Mouse (Mus musculus): Measurements from ENCODE around the gene 1700029P11Rik. TPM values are rescaled to one million over a fixed set of nuclear protein-coding genes. Genes with fewer than 3 reads are reported as not detected.
A peak's percentile ranks its signal among the peaks of the same experiment; 100 is the strongest.

Gene 1700029P11Rik
- total RNA-seq, 2 experiments from 2014 or later = not detected

GRCm38 (mm10) chr15:82014745-82015391 is 34.5 kb downstream of the 1700029P11Rik start:
- no peak for DNase-seq

GRCm38 (mm10) chr15:82015392-82016100 is 35.2 kb downstream of the 1700029P11Rik start:
- peak; percentile 47 to 60 for DNase-seq

- peak; percentile 100 for DNase-seq
Measured at GRCm38 (mm10) chr15:82016101-82016808, 35.9 kb downstream of the 1700029P11Rik start.

- DNase-seq = no peak
Measured at GRCm38 (mm10) chr15:82016830-82017229, 36.5 kb downstream of the 1700029P11Rik start.

GRCm38 (mm10) chr15:82017461-82017860 is 37.1 kb downstream of the 1700029P11Rik start:
- no peak for DNase-seq

- no peak for DNase-seq
Measured at GRCm38 (mm10) chr15:82019288-82019687, 38.9 kb downstream of the 1700029P11Rik start.

GRCm38 (mm10) chr15:82022535-82023088 is 42.3 kb downstream of the 1700029P11Rik start:
- DNase-seq = peak; percentile 72 to 79

- no peak for DNase-seq
Measured at GRCm38 (mm10) chr15:82023965-82024635, 43.8 kb downstream of the 1700029P11Rik start.

GRCm38 (mm10) chr15:82027276-82027675 is 46.9 kb downstream of the 1700029P11Rik start:
- no peak for DNase-seq

- DNase-seq = no peak
Measured at GRCm38 (mm10) chr15:82027726-82028125, 47.4 kb downstream of the 1700029P11Rik start.

Other genes starting within 250 kb of the 1700029P11Rik start
- 10 to 100 TPM; 75.1 to 77.3 TPM for gene Zc3h7b, start 235.5 kb upstream of the 1700029P11Rik start, total RNA-seq (2021)
- 10 to 100 TPM; 54.2 to 78.8 TPM for gene Rangap1, start 235.0 kb upstream of the 1700029P11Rik start, total RNA-seq (2021)
- 100 to 1,000 TPM in 1 of 2 experiments, 10 to 100 TPM in 1; 61.4 to 101 TPM for gene Tef, start 178.1 kb upstream of the 1700029P11Rik start, total RNA-seq (2021)
- gene Tob2, start 121.7 kb upstream of the 1700029P11Rik start, total RNA-seq (2021) = 100 to 1,000 TPM; 103 to 125 TPM
- gene Phf5a, start 108.6 kb upstream of the 1700029P11Rik start, total RNA-seq (2021) = 10 to 100 TPM; 57.8 to 59.2 TPM
- 100 to 1,000 TPM; 823 to 866 TPM for gene Aco2, start 108.2 kb upstream of the 1700029P11Rik start, total RNA-seq (2021)
- gene Polr3h, start 54.3 kb upstream of the 1700029P11Rik start, total RNA-seq (2021) = 10 to 100 TPM; 23.5 to 24.9 TPM
- gene Csdc2, start 43.8 kb upstream of the 1700029P11Rik start, total RNA-seq (2021) = 10 to 100 TPM; 12.4 to 16.0 TPM
- gene Pmm1, start 19.6 kb upstream of the 1700029P11Rik start, total RNA-seq (2021) = 10 to 100 TPM; 51.1 to 90.8 TPM
- 10 to 100 TPM; 55.2 to 81.1 TPM for gene Xrcc6, start 7.3 kb downstream of the 1700029P11Rik start, total RNA-seq (2021)
- gene Desi1, start 53.3 kb downstream of the 1700029P11Rik start, total RNA-seq (2021) = 100 to 1,000 TPM in 1 of 2 experiments, 10 to 100 TPM in 1; 54.2 to 105 TPM
- gene Snu13, start 67.1 kb downstream of the 1700029P11Rik start, total RNA-seq (2021) = 10 to 100 TPM; 88.7 to 94.1 TPM
- gene 4930407I10Rik, start 78.6 kb downstream of the 1700029P11Rik start, total RNA-seq (2021) = not detected
- 1 to 10 TPM in 1 of 2 experiments, under 1 TPM in 1; 0.76 to 3.7 TPM for gene Mei1, start 89.5 kb downstream of the 1700029P11Rik start, total RNA-seq (2021)
- gene Ccdc134, start 147.4 kb downstream of the 1700029P11Rik start, total RNA-seq (2021) = 10 to 100 TPM in 1 of 2 experiments, 1 to 10 TPM in 1; 6.7 to 11.3 TPM
- gene Srebf2, start 166.6 kb downstream of the 1700029P11Rik start, total RNA-seq (2021) = 100 to 1,000 TPM in 1 of 2 experiments, 10 to 100 TPM in 1; 80.3 to 113 TPM
- gene Shisa8, start 232.3 kb downstream of the 1700029P11Rik start, total RNA-seq (2021) = under 1 TPM; 0.46 to 0.73 TPM
- gene Tnfrsf13c, start 243.8 kb downstream of the 1700029P11Rik start, total RNA-seq (2021) = under 1 TPM in 1 of 2 experiments, not detected in 1; 0.20 TPM

All from adrenal gland, postnatal 36 days (tissue).